Mouse (Mus musculus) brain, adult 2 months (tissue): ENCODE measurements around the gene Zfp618.

ENCODE experiments used
- DNase-seq: peaks from one replicate; pipeline ENCODE4 v3.0.0; 2011; ENCODE audit warnings: low read depth, low spot score

The Zfp618 gene

DNA sequence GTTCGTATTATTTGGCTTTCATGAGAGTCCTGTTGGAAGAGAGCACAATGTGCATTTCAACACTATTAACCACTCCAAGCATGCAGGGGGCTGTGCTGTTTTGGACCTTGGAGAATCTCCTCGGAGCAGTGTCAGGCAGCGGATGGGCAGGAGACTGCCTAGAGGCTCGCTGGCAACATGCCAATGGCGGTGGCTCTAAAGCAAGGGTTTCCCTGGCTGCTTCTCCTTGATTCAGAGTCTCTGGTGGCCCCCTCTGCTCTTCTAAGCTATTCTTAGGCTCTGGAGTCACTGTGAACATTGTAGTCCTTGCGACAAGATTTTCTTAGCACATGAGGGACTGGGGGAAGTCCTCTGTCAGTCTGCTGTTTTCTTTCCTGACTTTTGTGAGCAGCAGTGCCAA, 33.5 kb downstream of the Zfp618 start:
- peak; percentile 11 for DNase-seq

DNA sequence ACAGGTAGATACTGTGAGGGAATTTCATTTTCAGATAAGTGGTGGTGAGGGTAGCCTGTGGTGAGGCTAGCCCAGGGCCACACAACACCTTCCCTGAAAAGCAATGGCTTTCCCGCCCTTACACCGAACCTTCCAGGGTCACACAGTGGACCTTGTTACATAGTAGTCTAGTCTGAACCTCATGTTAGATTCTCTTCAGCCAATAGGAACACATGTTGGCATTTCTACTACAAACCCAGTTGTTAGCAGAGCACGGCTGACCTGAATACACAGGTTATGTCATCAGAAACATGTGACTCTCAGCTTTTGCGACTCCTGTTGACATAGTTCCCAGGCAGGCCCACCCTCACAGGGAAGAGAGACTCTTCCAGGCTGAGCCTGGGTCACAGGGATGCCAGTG, 33.9 kb downstream of the Zfp618 start:
- no peak for DNase-seq

DNA sequence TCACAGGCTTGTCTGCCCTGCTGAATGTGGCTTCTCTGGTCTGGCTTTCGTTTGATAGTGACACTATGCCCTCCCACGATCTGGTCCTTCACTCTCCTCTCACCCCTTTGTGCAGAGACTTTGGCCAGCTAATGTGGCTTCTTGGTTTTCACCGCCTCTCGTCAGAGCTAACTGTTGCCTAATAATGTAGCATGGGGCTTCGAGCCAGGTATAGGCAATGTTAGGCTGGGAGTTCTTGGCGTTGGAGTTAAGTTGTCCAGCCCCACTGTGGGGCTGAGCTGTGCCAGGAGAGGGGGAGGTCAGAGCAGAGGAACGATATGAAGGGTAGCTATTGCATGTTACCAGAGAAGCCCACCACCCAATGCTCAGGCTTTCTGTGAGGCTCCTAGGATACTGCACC, 34.5 kb downstream of the Zfp618 start:
- DNase-seq: no peak

DNA sequence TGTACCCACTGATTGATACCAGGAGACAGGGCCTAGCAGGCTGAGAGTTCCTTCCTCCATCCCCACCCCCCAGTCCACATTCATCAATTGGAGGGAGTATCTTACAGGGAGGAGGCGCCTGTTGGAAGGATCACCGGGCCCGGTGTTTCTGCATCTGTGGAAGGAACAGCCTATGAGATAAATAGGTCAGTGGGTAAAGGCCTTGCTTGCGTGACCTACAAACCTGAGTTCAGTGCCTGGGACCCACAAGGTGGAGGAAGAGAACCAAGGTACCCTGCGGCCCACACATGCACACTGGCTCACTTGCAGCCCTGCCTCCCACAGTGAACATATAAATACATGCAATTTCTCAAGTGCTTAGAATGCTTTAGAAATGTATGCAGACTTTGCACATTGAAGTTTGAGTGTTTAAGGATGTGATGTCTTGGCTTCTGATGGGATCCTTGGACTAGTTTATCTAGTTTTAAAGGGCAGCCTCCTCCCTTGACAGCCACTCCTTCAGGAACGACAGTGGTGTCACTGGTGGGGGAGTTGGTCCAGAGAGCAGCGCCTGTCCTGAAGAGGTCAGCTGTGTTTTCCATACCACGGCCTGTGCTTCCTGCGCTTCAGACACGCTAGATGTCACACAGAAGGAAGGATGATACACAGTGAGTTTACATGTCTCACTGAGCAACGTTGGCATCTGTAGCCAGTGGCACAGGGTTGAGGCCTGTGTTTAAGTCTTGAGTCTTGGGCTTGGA, 35.1 kb downstream of the Zfp618 start:
- no peak for DNase-seq

DNA sequence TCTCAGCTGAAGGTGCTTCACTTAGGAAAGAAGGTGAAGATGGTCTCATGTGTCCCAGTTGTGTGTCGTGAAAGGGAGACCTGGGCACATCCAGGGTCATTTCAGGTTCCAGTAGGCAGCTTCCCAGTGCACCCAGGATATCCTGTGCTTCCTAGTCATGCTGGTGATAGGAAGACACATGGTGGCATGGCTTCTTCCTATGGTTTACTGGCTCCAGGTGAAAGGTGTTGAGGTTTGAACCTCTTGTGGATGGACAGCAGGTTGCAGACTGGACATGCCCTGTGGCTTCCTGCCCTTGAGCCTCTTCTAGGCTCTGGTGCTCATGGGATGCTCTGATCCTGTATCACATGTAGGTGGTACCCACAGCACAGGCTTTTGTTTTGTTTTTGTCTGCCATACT, 37.0 kb downstream of the Zfp618 start:
- no peak for DNase-seq

DNA sequence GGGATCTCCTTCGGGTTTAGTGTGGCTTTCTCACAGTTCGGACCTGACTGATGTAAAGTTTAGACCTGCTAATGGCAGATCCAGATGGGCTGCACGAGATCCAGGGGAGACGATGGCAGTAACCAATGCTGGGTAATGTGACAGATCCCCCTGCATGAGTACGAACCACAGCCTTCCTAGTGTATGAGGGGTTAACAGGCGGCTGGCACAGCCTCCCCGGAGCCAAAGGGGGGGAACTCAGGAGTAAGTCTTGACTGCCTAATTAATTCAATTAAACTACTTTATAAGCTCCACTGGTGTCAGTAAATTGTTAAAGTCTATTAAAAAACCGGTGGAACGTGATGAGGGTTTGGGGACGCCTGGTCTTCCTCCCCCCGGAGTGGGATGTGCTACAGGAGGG, 39.1 kb downstream of the Zfp618 start:
- no peak for DNase-seq

DNA sequence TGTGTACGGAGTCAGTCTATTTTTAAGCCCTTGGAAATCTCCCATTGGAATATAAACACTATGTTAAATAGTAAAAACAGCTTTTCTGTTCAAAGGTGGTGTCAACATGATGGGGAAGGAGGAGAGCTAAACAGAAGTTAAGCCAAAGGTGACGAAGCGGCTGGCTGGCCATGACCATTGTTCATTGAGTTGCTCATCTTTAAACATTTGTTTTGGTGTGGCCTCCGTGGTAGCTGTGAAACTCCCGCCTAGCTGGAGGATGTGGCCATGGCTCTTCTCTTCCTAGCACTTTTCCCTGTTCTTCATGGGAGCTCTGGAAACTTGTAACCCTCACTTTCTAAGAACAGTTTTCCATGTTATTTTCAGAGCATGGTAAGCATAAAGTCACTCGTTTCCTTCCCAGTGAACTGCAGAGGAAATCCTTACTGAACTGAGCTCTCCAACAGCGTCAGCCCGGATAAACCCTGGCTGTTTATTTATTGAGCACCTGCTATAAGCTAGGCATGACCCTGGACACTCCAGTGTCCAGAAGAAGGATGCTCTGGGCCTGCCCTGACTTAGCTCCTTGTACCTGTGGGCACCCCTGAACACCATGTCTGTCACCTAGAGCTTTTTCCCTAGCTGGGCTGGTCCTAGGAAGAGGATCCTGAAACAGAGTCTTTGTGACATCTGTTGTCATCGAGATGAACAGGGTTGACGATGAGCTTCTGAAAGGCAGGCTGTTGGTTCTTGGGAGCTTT, 40.2 kb downstream of the Zfp618 start:
- no peak for DNase-seq

DNA sequence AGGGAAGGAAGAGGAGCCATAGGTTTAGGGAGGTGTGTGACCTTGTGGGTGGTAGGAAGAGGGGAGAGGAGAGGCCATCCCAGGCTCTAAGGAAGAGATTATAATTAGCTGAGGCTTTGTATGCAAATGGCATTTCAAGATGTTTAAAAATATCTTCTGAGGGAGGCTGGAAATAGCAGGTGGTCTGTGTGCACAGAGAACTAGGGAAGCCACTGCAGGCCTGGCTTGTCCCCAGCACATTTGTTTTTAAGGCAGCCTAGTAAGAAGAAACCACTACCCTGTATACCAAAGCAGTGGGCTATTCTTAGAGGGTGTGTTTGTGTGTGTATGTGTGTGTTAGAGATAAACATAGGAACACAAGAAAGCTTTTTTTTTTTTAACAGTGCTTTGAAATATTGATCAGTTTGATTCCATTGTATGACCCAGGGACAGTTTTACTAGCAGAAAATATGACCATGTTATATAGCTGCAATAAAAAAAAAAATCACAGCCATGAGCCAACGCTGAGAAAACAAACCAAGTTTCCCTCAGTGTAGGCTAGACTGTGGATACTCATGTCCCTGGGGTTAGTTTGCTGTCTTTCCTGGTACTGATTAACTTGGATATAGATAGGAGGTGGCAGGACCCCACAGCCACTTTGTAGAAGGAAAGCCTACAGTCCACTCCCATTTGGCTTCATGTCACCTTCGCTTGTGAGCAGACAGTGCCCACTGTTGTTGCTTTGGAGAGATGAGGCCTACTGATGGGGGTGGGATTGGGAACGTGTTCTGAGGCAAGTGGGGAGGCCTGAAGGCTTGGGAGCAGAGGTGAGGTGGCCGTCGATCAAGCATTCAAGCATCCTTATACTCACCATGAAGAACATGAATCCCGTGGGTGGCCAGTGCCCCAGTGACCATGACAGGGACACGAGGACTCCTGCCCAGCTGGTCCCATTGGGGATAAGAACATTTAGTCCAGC, 41.1 kb downstream of the Zfp618 start:
- peak; percentile 56 for DNase-seq

DNA sequence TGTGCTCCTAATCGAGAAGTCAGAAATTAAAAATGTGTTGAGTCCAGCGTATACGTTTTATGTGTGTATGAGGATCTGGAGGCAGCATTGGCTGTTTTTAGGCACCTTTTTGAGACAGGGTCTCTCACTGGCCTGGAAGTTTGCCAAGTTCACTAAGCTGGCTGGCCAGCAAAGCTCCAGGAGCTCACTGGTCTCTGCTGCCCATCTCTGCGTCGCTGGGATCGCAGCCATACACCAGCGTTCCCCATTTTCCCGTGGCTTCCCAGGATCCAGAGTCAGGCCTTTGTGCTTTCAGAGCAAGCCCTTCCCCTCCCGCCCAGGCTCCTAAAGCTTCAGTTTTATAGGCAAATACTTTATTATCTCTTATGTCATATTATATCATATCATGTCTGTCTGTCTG, 42.8 kb downstream of the Zfp618 start:
- DNase-seq: no peak

DNA sequence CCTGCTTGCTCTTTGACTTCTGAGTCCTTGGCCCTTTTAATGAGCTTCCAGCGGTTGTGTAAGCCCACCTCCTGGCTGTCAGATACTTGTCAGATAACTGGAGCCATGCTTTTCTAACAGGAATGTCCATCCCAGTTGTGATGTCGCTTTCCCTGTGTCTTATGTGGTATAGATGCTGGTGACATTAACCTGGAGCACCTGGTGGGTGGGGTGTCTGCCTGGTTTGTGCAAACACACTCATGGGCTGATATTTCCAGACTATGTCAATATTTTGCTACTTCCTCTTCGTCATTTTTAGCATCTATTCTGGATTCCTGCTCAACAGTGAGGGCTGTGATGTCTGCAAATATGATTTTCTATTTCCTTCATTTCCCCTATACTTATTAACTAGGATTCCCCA, 43.4 kb downstream of the Zfp618 start:
- DNase-seq: no peak

DNA sequence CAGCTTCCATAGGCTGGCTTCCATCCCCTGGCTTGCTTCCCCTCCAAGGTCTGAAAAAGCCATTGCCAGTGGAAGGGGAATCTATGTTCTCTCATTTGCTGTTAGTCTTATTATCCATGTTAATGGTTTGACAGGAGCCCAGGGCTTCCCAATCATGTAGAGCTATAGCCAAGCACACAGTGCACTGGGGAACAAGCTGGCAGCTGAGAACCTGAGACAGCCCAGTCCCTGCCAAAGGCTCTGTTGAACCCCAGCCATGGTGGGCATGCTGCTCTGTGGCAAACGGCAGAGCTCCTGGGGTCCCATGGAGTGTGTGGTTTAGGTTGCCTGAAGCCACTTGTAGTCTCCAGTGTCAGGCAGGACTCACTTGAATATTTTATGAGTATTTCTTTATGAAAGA, 44.4 kb downstream of the Zfp618 start:
- DNase-seq: no peak

DNA sequence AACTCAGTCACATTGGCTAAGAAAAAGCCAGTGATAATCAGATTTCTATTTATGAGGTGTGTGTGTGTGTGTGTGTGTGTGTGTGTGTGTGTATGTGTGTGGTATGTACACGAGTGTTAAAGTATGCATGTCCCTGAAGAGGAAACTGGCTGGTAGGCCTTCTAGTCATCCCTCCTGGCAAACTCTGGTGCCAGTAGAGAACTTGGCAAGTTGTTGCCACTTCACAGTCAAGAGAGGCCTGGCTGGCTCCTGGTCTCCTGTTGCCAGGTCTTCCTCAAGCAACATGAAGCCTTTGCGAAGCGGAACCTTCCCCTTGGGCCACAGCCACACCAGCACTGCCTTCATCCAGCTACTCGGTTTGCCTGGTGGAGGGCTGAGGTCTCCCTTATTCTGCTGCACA, 44.9 kb downstream of the Zfp618 start:
- peak; percentile 60 for DNase-seq

DNA sequence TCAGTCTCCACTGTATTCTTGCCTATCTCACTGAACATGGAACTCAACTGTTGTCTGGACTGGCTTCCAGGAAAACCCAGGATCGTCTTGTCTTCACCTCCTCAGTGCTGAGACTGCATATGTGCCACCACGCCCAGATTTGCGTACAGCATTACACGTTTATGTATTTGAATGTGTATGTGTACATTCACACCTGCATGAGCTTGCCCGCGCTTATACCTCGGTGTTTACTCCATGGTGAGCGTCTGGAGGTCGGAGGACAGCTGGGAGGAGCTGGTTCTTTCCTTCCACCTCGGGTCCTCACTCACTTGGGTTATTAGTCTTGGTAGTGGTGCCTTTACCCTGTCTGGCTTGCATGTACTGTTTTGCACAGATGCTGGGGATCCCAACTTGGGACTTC, 53.2 kb downstream of the Zfp618 start:
- DNase-seq: no peak

DNA sequence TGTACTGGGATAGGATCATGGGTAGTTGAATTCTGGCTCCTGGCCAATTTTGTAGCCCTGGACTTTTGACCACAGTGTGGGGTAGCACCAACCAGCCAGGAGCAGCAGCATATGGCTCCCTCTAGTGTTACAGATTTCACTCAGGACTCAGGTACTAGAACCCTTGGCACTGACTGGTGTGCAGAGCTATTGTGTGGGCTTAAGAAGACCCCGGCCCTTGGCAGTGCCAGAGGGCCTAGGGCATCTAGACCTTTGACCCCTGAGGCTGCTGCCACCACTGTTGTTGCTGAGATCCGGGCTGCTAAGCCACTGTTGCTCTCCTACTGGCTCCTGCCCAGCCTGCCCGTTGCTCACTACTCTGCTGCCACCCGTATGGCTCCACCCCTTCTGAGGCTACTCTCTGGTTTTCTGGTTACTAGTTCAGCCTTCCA, 54.1 kb downstream of the Zfp618 start:
- DNase-seq: no peak

DNA sequence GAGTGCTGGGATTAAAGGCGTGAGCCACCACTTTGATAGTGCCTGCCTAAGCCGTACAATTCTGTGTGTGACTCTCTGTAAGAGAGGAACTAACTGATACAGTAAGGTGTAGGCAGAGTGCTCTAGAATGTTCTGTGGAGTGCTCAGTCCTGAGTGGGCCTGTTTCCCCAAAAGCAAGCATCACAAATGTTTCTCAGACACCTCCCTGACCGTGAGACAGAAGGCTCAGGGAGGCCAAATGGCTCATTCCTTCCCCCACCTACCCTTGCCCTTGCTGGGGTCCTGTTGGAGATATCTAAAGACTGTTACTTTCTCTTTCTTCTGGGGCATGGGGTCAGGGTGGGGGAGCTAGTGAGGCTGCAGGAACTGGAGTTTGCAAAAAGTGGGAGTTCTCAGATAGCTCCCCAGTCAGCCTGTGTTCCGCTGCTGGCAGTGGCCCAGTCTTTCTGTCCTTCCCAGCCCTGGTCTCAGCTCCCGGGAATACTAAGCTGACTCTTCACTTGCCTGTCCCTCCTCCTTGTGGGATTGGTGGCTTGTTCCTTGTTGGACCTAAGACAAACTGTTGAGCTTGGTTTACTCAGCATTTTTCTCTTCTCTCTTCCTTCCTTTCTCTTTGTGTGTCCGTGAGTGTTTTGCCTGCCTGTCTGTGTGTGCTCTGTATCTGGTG, 55.8 kb downstream of the Zfp618 start:
- no peak for DNase-seq

DNA sequence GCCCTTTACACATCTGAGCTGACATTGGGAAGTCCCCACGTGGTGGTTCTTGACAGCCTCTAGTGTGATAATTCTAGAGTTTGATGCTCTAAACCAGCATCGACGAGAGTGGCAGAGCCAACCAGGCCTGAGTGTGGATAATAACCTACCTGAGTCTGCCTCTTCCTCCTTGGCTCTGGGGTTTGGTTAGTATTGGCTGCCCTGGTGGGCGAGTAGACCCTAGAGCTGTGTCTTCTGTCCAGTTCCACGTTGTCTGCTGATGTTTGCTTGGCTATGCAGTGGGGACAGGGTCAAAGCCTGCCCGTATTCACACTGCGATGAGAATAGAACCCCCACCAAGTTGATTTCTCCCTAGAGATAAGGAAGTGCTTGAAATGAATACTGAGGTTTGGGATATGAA, 58.1 kb downstream of the Zfp618 start:
- DNase-seq: no peak

DNA sequence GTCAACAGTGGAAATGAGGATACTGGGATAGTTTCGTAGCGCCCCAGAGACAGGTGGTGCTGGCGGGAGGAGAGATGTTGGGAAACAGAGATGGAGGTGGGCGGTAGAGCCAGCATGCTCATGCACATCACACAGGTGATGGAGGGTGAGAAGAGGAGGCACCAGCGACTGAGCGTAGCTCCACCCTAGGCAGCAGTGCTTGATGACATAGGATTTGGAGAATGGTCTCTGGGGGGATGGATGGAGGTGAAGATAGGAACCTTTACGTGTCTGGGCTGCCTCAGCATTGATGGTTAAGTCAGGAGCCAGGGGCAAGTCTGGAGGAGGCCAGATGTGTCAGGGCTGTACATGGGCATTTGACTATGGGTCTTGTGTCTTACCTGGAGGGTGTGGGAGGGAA, 58.7 kb downstream of the Zfp618 start:
- DNase-seq: no peak

DNA sequence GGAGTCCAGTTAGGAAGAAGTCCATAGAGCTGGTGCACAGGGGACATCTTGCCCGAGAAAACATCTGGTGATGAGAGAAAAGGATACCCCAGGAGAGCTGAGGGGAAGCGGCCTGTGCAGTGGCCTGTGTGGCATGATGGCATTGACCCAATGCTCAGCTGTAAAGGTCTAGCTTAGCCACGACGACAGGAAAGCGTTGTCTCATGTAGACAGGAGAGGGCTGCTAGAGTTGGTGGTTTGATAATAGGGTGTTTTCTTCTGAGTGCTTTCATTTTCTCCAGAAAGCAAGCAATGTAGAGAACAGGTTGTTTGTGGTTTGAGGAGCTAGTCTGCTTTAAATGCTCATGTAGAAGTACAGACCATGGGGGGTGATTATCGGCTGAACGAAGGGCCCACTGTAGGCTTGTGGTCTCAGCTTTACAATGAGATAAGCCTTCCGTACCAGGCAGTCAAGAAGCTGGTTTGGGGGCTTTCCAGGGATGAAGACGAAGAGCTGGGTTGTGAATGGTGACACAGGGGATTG, 59.4 kb downstream of the Zfp618 start:
- DNase-seq: no peak

DNA sequence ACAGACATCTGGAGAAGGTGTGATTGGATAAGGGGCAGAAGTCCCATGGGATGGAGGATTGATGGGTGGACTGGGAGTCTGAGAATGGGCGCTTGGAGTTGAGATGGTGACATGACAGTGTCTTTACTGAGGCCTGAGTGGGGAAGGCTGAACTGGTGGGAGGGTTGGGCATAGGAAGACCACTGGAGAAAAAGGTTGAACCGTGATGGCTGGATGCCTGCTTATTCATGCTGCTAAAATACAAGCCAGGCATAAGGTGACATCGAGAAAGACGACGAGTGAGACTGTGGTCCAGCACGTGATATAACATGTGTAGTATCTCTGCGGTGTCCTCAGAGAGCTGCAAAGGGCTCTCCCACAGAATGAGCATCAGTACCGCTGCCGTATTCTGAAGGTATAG, 59.9 kb downstream of the Zfp618 start:
- DNase-seq: no peak

DNA sequence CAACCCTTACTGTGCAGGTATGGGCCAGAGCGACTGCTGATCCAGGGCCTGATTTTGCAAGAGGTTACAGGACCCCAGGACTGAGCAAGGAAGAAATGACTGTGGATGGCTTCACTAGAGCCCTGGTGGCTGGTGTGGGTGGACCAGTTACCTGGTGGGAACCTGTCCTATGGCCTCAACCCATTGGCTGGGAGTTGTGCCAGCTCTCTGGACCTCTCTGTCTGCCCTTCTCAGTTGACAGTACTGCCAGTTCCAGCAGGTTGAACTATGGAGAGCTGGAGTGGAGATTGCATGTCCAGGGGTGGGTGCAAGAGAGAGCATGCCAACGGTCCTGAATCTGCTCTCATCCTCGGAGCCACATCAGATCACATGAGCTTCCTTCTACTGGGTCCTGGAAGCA, 60.9 kb downstream of the Zfp618 start:
- no peak for DNase-seq

DNA sequence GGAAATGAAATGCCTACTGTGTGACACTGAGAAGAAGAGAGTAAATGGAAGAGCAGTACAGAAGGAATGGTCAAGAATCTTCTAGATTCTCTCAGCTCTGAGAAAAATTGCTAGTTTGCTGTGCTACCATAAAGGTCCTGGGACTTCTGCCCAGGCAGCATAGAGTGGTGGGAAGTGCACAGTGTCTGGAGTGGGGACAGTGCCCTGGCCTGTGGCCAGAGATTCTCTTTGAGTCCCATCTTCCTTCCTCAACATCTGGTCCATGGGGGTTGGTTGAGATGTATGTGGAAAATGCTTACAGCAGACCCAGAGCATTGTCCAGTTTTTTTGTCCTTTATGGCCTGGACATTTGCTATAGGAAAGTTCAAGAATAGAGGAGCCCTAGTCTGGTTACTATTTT, 62.1 kb downstream of the Zfp618 start:
- no peak for DNase-seq
